Mouse (Mus musculus): ENCODE measurements around the gene Nfix.
"Not testable (repeated sequence)": the region's sequence is repeated elsewhere in the genome, so short reads cannot be mapped to it uniquely, and the experiment has no call there.

Nfix gene

GRCm38 (mm10) chr8:84697166-84698130 is 102.7 kb downstream of the Nfix start:
- DNase-seq, result no peak

GRCm38 (mm10) chr8:84695140-84695539 is 105.0 kb downstream of the Nfix start:
- no peak for DNase-seq

GRCm38 (mm10) chr8:84693332-84693731 is 106.8 kb downstream of the Nfix start:
- DNase-seq, result no peak

DNA sequence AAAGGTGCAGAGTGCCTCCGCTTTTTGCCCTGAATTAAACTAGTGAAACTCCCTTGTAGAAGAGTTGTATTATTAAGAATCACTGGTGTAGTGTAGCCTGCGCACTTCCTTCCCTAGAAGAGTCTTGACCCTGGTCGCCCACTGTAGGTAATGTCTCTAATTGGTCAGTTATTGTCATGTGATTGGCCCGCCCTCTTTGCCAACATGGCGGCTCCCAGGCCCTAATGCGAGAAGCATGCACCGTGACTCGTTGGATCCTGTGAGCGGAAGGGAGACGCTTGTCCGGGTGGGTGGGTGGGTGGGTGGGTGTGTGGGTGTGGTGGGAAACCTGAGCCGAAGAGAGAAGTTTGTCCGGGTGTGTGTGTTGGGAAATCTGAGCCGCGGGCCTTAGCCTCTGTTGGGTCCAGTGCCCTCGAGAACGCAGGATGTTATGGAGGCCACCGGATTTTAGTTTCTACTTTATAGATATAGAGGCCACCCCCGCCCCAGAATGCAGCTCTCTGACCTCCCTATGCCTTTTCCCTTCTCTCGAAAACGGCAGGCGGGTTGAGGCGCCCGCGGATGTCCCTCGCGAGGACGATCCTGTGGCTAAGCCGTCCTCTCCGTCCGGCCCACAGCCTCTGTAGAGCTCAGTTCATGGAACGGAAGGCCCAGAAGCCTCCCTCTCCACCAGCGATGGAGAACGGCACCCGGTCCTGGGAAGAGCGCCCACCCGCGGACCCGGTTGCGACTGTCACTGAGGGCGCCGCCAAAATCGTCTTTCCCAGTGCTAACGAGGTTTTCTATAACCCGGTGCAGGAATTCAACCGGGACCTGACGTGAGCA is 110.8 kb downstream of the Nfix start:
- peak; percentile 91 to 95 for DNase-seq

DNA sequence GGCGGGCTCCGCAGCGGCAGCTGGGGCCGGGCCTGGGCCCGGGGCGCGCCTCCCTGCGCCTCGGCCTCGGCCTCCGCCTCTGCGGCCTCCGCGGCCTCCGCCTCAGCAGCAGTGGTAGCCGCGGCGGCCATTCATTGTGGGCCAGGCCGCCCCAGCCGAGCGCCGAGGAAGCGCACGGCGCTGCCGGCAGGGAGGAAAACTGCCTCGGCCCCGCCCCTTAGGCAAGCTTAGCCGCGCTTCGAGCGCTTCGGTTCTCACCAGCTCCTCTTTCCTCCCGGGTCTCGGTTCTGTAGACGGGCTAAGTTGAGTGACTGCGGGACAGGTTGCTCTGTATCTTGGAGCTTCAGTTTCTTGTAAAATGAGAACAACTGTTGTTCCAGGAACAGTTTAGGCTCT is 112.4 kb downstream of the Nfix start, which contains the start of gene Nacc1:
Gene Nacc1 (minus strand): TSS at position 158 of the 396 bp plus-strand sequence.
- peak; percentile 84 to 89 for DNase-seq

GRCm38 (mm10) chr8:84687003-84687704 is 113.0 kb downstream of the Nfix start:
- no peak for DNase-seq

DNA sequence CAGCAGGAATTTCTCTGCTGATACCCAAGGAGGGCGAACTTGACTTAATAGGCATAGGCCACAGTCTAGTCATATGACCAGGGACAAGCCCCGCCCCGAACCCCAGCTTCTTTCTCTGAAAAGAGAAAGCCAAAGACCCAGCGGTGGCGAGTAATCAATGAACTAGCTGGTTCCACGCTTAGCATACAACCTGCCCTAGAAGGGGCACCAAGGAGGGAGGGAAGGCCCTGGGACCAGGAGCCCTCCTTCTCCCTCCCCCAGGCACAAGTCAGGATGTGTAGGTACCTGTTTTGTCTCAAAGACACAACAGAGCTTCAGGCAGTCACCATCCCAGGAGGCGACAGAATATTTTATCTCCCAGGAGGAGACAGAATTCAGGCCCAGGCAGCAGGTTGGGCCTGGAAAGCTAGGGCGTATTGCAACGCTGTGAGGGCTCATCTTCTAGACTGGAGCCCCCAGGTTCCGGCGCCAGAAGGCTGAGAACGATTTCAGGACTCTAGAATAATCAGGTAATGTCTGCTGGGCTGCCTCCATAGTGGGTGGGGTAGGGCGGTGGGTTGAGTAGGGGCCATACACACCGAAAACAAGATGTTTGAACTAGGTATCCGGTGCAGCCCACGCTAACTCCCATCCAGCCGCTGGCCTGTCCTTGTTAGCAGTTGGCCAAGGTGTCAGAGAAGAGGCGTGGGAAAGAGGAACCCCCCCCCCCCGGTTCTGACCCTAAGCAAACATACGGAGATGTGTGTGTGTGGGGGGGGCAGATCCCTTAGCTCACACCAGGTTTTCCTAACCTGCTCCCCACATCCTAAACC is 113.7 kb downstream of the Nfix start, which contains the start of gene Trmt1:
Gene Trmt1 (plus strand): TSS at position 117 of the 812 bp plus-strand sequence.
- peak in 1 of 2 experiments; percentile 65 for DNase-seq

DNA sequence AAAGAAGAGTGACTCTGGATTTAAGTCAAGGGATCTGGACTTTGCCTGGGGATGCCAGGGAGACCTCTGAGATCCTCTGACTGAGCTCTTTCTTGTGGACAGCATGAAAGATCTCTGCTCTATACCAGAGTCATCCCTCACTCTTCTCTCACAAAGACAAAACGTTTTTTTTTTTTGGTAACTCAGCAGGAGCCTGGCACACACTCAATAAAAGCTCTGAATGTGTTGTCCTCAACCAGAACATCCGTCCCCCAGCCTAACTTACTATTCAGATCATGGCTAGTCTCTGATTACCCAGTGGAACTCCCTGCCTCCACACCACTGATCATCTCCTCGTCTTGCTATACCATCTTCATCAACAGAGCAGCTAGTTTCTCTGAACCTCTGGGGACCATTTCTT is 115.6 kb downstream of the Nfix start:
- DNase-seq, result no peak

GRCm38 (mm10) chr8:84682257-84682656 is 117.9 kb downstream of the Nfix start:
- no peak for DNase-seq

DNA sequence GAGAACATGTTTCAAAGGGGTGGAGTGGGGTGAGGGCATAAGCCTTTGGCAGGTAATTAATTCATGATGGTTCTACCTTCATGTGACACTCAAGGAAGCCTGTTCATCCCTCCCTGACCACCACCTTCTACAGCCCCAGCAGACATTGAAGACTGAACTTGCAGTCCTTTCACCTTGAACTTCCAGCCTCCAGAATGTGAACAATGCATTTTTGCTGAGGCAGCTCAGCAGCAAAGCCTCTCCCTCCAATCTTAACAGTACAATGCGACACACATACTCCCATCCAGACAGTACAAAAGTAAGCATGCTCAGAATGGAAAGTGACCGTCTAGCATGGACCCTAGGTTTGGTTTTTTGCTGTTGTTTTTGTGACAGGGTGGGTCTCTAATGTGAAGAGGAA is 118.7 kb downstream of the Nfix start:
- no peak for DNase-seq

- no peak for DNase-seq
These were observed 122.8 kb downstream of the Nfix start for GRCm38 (mm10) chr8:84677305-84677704.

GRCm38 (mm10) chr8:84670295-84671006 is 129.7 kb downstream of the Nfix start:
- DNase-seq, result not testable (repeated sequence)

DNA sequence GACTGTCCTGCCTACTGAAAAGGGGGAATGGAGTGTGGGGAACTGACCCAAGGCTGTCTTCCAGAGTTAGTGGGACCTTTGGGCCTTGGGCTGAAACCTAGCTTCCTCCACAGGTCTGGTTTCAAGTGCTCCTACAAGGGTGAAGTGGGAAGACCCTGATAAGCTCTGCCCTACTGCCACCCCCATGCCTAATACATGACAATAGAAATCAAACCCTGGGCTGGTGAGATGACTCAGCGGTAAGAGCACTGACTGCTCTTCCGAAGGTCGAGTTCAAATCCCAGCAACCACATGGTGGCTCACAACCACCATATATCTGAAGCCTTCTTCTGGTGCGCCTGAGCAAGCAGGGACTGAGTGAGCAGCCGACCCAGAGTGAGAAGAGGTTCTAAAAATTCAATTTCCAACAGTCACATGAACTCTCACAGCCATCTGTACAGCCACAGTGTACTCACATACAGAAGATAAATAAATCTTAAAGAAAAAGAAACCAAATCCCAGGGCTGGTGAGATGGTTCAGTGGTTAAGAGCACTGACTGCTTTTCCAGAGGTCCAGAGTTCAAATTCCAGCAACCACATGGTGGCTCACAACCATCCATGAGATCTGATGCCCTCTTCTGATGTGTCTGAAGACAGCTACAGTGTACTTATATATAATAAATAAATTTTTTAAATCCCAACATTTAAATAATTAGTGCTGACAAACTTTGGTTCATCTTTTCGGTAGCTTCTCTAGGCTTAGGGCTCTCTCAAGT is 131.2 kb downstream of the Nfix start:
- DNase-seq, result peak in 1 of 2 experiments; percentile 48

- no peak for DNase-seq
These were observed 132.1 kb downstream of the Nfix start for GRCm38 (mm10) chr8:84668081-84668480.

- no peak for DNase-seq
These were observed 134.7 kb downstream of the Nfix start for GRCm38 (mm10) chr8:84665385-84665893.

DNA sequence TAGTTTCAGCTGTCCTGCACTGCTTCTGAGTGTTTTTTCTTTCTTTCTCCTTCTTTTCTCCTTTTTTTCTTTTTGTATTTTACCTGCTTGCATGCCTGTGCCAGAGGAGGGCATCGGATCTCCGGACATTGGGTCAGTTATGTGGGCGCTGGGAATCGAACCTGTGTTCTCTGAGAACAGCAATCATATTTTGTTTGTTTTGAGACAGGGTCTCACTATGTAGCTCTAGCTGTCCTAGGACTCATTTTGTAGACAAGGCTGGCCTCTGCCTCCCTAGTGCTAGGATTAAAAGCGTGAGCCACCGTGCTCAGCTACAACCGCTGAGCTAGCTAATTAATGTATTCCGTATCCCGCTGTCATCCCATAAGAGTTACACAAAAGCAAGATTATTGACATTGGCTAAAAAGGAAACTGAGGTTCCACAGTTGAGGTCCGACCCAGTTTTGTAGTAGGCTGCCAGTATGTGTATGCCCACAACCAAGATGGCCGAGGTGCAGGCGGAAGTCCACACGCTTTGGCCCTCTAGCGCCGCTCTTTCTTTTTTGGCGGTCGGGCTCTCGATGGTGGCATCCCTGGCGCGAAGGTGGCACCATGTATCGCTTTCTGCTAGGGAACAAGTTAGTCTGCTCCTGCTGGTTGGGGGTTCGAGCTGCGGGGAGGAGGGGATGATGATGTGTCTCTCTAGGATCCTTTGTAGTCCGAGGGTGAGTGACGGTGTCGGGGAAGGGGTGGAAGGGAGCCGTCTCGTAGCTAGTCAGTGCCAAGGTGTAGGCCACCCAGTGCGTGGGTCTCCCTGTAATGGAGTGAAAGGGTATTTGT is 135.4 kb downstream of the Nfix start:
- peak; percentile 77 to 79 for DNase-seq

- peak; percentile 98 for DNase-seq
These were observed 136.4 kb downstream of the Nfix start for GRCm38 (mm10) chr8:84663483-84664327.

DNA sequence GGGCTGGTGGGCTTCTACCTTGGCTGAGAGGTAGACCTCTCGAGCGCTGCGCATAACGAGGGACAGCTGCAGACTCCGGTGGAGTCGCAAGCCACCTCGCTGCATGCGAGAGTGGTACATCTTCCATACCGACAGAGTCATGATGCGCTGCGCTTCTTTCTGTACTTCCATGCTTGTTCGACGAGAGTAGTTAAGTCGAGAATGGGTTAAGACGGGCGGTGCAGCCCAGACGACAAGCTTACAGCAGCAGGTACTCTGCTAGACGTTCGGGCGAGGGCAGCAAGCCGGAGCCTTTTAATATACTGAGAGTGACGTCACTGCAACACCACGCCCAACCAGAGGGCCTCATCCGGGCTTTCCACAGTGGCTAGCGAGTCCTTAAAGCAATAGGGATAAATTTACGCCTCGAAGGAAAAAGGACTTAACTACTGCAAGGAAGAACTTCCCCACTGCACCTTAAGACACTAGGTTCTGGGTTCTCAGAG is 137.5 kb downstream of the Nfix start, which contains the start of gene Ier2:
Gene Ier2 (minus strand): TSS at position 272 of the 485 bp plus-strand sequence.
- peak; percentile 96 to 97 for DNase-seq

All from kidney, adult 8-10 months (tissue).